Mouse (Mus musculus) bone marrow macrophage, adult 2 months (primary cell): Measurements from ENCODE around the gene Heatr5a. TPM values are rescaled to one million over a fixed set of nuclear protein-coding genes. Genes with fewer than 3 reads are reported as not detected.

ENCODE experiments used
- H3K27ac ChIP-seq: 2 replicates; pipeline ENCODE4 v1.5.1; 2012; ENCODE audit warnings: low read depth, low read length; ENCODE audit not compliant: insufficient read depth
- H3K4me1 ChIP-seq: 2 replicates; pipeline ENCODE4 v1.6.1; 2012; ENCODE audit warnings: low read length; ENCODE audit not compliant: control insufficient read depth, insufficient read depth
- H3K4me3 ChIP-seq: 2 replicates; pipeline ENCODE4 v1.5.1; 2012; ENCODE audit warnings: mild to moderate bottlenecking, low read length, moderate library complexity; ENCODE audit not compliant: insufficient read depth
- CTCF ChIP-seq: IDR thresholded peaks from 2 replicates; pipeline ENCODE4 v1.5.1; 2012; ENCODE audit warnings: low read depth, mild to moderate bottlenecking, low read length, moderate library complexity
- POLR2A ChIP-seq: IDR thresholded peaks from 2 replicates; pipeline ENCODE4 v1.6.1; 2012; ENCODE audit warnings: mild to moderate bottlenecking, low read depth, low read length, borderline replicate concordance
- polyA plus RNA-seq: library from polyadenylated mRNA; stranded (reverse); fragments of >200 nt; gene quantifications from 2 replicates; pipeline ENCODE4 v1.2.4, GENCODE M21; 2012; ENCODE audit not compliant: missing spikeins, insufficient read depth, insufficient read length

The Heatr5a gene
- polyA plus RNA-seq, 1 experiment = 41.6 TPM

DNA sequence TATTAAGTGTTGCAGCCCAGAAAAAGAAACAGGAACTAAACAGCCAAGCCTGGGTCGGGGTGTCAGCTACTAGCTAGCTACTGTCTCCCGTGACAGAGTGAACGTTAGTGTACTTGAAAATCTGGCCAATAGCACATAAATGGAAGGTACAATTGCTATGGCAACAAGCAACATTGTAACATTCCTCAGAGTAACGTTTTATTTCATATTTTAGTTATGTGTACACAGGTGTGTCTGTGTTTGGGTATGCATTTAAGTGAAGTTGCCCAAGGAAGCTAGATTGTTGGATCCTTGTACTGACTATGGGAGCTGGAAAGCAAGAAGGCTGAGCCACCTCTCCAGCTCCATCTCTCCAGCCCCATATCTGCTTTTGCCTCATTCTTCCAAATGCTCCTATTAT is 31.3 kb downstream of the Heatr5a start:
- Histone ChIP-seq H3K4me1 (peaks cover 9% of the 10 kb centered on the region), H3K4me3 (no peak overlapping the region), H3K27ac (no peak overlapping the region)
- TF ChIP-seq POLR2A = no peak

DNA sequence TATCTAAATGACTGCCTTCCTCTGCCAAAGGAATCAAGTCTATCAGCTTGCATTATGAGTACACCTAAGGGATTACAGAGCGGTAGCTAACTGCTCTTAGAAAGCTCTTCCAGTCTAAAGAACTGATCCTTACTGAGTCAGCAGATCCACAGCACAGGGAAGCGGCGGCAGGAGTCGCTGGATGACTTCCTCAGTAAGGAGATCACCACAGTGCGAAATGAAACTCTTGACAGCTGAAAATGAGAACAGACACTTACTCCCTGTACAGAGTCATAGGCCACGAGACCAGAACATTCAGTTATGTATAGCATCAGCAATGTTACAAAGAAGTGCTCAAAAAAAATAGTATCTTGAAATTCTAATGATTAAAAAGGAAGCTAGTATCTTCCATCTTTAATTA is 33.2 kb downstream of the Heatr5a start:
- Histone ChIP-seq H3K27ac (peak overlapping the region; percentile 72; the same call in 1 of the 2 replicates), H3K4me3 (no peak overlapping the region), H3K4me1 (peaks cover 9% of the 10 kb centered on the region)
- TF ChIP-seq POLR2A (no peak), CTCF (no peak)

DNA sequence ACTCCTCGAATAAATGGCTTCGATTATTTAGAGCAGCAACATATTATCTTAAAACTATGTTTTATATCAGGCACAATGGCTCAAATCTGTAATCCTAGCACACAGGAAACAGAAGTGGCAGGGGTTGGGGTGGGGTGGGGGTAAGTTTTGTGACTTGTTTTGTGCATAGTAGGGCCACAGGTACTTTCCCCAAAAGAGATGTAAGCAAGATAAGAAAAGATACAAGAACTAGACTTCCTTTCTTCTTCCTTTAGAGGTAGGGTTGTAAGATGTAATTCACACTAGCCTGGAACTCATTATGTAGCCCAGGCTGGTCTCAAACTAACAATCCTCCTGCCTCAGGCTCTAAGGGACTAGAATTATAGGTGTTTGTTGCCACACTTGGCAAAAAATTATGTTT is 41.5 kb downstream of the Heatr5a start:
- H3K4me1 ChIP-seq = no peaks in the 10 kb centered on the region
- H3K4me3 ChIP-seq = no peak overlapping the region
- no peak overlapping the region for H3K27ac ChIP-seq
- TF ChIP-seq POLR2A (no peak), CTCF (no peak)

DNA sequence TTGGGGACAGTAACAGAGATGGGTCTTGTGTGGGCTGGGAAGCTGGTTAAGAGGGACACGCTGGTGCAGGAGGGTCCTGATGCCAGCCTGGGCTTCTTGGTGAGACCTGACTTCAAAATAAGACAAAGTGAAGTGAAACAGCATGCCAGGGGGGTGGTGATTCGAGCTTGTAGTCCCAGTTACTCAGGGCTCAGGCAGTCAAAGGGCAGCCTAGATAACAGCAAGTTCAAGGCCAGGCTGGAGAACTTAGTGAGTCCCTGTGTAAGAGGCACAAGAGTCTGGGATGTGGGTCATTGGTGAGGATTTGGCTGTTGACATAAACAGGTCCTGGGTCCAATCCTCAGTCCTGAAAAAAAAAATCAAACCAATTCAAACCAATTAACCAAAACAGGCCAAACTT is 53.9 kb downstream of the Heatr5a start:
- TF ChIP-seq POLR2A = no peak
- no peak for TF ChIP-seq CTCF
- Histone ChIP-seq H3K27ac (no peak overlapping the region), H3K4me1 (no peaks in the 10 kb centered on the region), H3K4me3 (no peak overlapping the region)

- no peak overlapping the region for H3K4me3 ChIP-seq
- H3K27ac ChIP-seq = no peak overlapping the region
- TF ChIP-seq POLR2A (no peak), CTCF (no peak)
- H3K4me1 ChIP-seq = no peaks in the 10 kb centered on the region
Observed at GRCm38 (mm10) chr12:51914903-51915670, 56.0 kb downstream of the Heatr5a start.

GRCm38 (mm10) chr12:51909202-51909601 is 61.9 kb downstream of the Heatr5a start:
- H3K4me3 ChIP-seq = no peak overlapping the region
- H3K27ac ChIP-seq = no peak overlapping the region
- H3K4me1 ChIP-seq = no peaks in the 10 kb centered on the region
- TF ChIP-seq POLR2A = no peak
- TF ChIP-seq CTCF = no peak

- no peaks in the 10 kb centered on the region for H3K4me1 ChIP-seq
- H3K27ac ChIP-seq = no peak overlapping the region
- no peak overlapping the region for H3K4me3 ChIP-seq
- TF ChIP-seq CTCF (no peak), POLR2A (no peak)
Observed at GRCm38 (mm10) chr12:51907543-51907942, 63.6 kb downstream of the Heatr5a start.

- TF ChIP-seq CTCF = no peak
- no peak for TF ChIP-seq POLR2A
- H3K27ac ChIP-seq = no peak overlapping the region
- H3K4me1 ChIP-seq = no peaks in the 10 kb centered on the region
- no peak overlapping the region for H3K4me3 ChIP-seq
Observed at GRCm38 (mm10) chr12:51900551-51900950, 70.6 kb downstream of the Heatr5a start.

DNA sequence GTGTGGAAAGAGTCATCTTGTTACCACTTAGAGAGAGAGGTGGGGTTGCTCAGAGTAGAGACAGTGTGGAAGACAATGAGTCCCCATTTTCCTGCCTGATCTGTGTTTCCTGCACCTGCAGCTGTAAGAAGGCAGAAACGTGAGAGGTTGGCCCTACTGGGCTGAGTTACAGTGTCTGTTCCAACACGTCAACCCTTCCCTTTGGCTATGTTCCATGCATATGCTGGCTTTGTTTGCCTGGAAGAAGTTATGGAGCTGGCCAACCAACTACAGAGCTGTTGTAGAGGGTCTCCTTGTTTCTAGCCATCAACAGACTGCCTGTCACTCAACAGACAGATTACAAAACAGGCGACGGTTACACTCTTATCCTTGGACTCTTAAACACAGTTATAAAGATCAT is 74.2 kb downstream of the Heatr5a start:
- Histone ChIP-seq H3K4me1 (no peaks in the 10 kb centered on the region), H3K27ac (no peak overlapping the region), H3K4me3 (no peak overlapping the region)
- TF ChIP-seq POLR2A (no peak), CTCF (no peak)

DNA sequence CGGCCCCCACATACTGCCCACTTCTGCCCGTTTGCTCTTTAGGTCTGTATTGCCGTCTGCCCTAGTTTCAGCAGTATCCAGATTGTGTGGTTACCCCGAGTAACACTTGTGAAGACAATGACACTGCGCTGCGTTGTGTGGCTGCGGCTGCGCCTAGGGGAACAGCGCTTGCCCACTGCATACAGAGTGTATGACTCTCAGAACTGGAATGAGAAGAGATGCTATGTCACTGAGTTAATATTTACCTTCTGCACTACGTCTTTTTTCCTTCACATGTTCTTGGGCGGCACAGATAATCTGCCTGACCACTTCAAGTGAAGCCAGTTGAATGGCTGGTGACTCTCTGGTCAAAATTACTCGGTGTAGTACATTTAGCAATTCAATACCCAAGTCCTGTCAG is 82.5 kb downstream of the Heatr5a start:
- TF ChIP-seq CTCF (no peak), POLR2A (no peak)
- H3K4me1 ChIP-seq = no peaks in the 10 kb centered on the region
- H3K27ac ChIP-seq = no peak overlapping the region
- H3K4me3 ChIP-seq = no peak overlapping the region
